Mouse (Mus musculus) intestine, postnatal 0 days (tissue): Measurements from ENCODE around the gene Negr1. TPM values are rescaled to one million over a fixed set of nuclear protein-coding genes. Genes with fewer than 3 reads are reported as not detected.

ENCODE experiments used
- ATAC-seq: fragments of 200-750 bp; cut with Nextera tagmentation; 2 replicates; pipeline ENCODE4 v1.8.0; 2017; ENCODE audit warnings: mild to moderate bottlenecking, moderate TSS enrichment, moderate library complexity
- H3K27ac ChIP-seq: fragments of 300-500 bp; sonication (generic); 2 replicates; pipeline ENCODE4 v1.5.1; 2014; ENCODE audit warnings: mild to moderate bottlenecking, low read depth, low read length, moderate library complexity
- H3K27me3 ChIP-seq: fragments of 300-500 bp; sonication (generic); replicated peaks from 2 replicates; pipeline ENCODE4 v1.6.1; 2014; ENCODE audit warnings: low read length, mixed read lengths; ENCODE audit not compliant: control insufficient read depth, insufficient read depth
- H3K36me3 ChIP-seq: fragments of 300-500 bp; sonication (generic); 2 replicates; pipeline ENCODE4 v1.6.1; 2014; ENCODE audit warnings: mild to moderate bottlenecking, moderate library complexity; ENCODE audit not compliant: control insufficient read depth, insufficient read depth
- H3K4me1 ChIP-seq: fragments of 300-500 bp; sonication (generic); replicated peaks from 2 replicates; pipeline ENCODE4 v1.6.1; 2014; ENCODE audit warnings: antibody characterized with exemption, low read length, mixed read lengths; ENCODE audit not compliant: control insufficient read depth, insufficient read depth
- H3K4me2 ChIP-seq: fragments of 300-500 bp; sonication (generic); replicated peaks from 2 replicates; pipeline ENCODE4 v1.6.1; 2014; ENCODE audit warnings: low read depth, mild to moderate bottlenecking, moderate library complexity
- H3K4me3 ChIP-seq: fragments of 300-500 bp; sonication (generic); 2 replicates; pipeline ENCODE4 v1.5.1; 2014; ENCODE audit warnings: low read depth, low read length
- H3K9ac ChIP-seq: fragments of 300-500 bp; sonication (generic); 2 replicates; pipeline ENCODE4 v1.6.1; 2014; ENCODE audit warnings: mild to moderate bottlenecking, low read depth, low read length
- H3K9me3 ChIP-seq: fragments of 300-500 bp; sonication (generic); 2 replicates; pipeline ENCODE4 v1.6.1; 2016; ENCODE audit warnings: mixed run types; ENCODE audit not compliant: control insufficient read depth
- CTCF ChIP-seq: sonication (generic); IDR thresholded peaks from 2 replicates; pipeline ENCODE4 v1.5.1; 2016; ENCODE audit warnings: low read depth, mild to moderate bottlenecking, control low read depth, antibody characterized with exemption, moderate library complexity
- WGBS: fragments of 180-500 bp; shearing (Covaris S2); extraction: QIAGEN DNeasy Blood & Tissue Kit; methylation state at CpG from one replicate; pipeline ENCODE4 v1.1.7; 2014; 5-methylcytosine and 5-hydroxymethylcytosine counted together
- polyA plus RNA-seq: library from polyadenylated mRNA; unstranded; fragments of >200 nt; fragmentation: Nextera tagmentation; extraction: Ambion mirVana; gene quantifications from 2 replicates; pipeline ENCODE4 v1.2.1, GENCODE M21; 2015

Negr1 gene
- polyA plus RNA-seq, 1 experiment from 2014 or later: 2.0 TPM

GRCm38 (mm10) chr3:157154902-157155301, 593.3 kb downstream of the Negr1 start:
- Histone ChIP-seq H3K9ac (no peak overlapping the region), H3K27ac (no peak overlapping the region), H3K4me2 (no peak overlapping the region), H3K4me3 (no peak overlapping the region), H3K36me3 (no peaks in the 10 kb centered on the region), H3K27me3 (no peaks in the 10 kb centered on the region), H3K4me1 (no peaks in the 10 kb centered on the region), H3K9me3 (no peaks in the 10 kb centered on the region)
- TF ChIP-seq CTCF: no peak
- WGBS: 85% methylated on average over 3 of the region's 3 CpGs
- no peak for ATAC-seq

- Histone ChIP-seq H3K4me3 (no peak overlapping the region), H3K36me3 (no peaks in the 10 kb centered on the region), H3K27ac (no peak overlapping the region), H3K4me2 (no peak overlapping the region), H3K9ac (no peak overlapping the region), H3K9me3 (no peaks in the 10 kb centered on the region), H3K27me3 (no peaks in the 10 kb centered on the region), H3K4me1 (no peaks in the 10 kb centered on the region)
- no peak for TF ChIP-seq CTCF
- no peak for ATAC-seq
Measured at GRCm38 (mm10) chr3:157155513-157155912, 593.9 kb downstream of the Negr1 start.

GRCm38 (mm10) chr3:157164840-157165595, 603.4 kb downstream of the Negr1 start:
- Histone ChIP-seq H3K4me3 (no peak overlapping the region), H3K4me1 (no peaks in the 10 kb centered on the region), H3K36me3 (no peaks in the 10 kb centered on the region), H3K9ac (no peak overlapping the region), H3K27me3 (no peaks in the 10 kb centered on the region), H3K27ac (no peak overlapping the region), H3K4me2 (no peak overlapping the region), H3K9me3 (no peaks in the 10 kb centered on the region)
- no peak for ATAC-seq
- no peak for TF ChIP-seq CTCF
- 95% methylated on average over 3 of the region's 3 CpGs for WGBS

- Histone ChIP-seq H3K4me3 (no peak overlapping the region), H3K9me3 (no peaks in the 10 kb centered on the region), H3K4me2 (no peak overlapping the region), H3K9ac (no peak overlapping the region), H3K4me1 (no peaks in the 10 kb centered on the region), H3K27ac (no peak overlapping the region), H3K27me3 (no peaks in the 10 kb centered on the region), H3K36me3 (no peaks in the 10 kb centered on the region)
- TF ChIP-seq CTCF: no peak
- 78% methylated on average over 2 of the region's 2 CpGs for WGBS
- no peak for ATAC-seq
Measured at GRCm38 (mm10) chr3:157181975-157182374, 620.4 kb downstream of the Negr1 start.

- WGBS: 58% methylated on average over 8 of the region's 8 CpGs
- H3K4me2 ChIP-seq: no peak overlapping the region
Measured at GRCm38 (mm10) chr3:157188939-157189725, 627.5 kb downstream of the Negr1 start.

GRCm38 (mm10) chr3:157189834-157190233, 628.2 kb downstream of the Negr1 start:
- no peak overlapping the region for H3K9ac ChIP-seq
- no peak overlapping the region for H3K4me3 ChIP-seq
- WGBS: 83% methylated on average over 4 of the region's 4 CpGs
- no peak for ATAC-seq
- no peak for TF ChIP-seq CTCF
- H3K27me3 ChIP-seq: no peaks in the 10 kb centered on the region
- no peak overlapping the region for H3K4me2 ChIP-seq
- H3K4me1 ChIP-seq: no peaks in the 10 kb centered on the region
- H3K27ac ChIP-seq: no peak overlapping the region
- H3K9me3 ChIP-seq: no peaks in the 10 kb centered on the region
- H3K36me3 ChIP-seq: no peaks in the 10 kb centered on the region

More at GRCm38 (mm10) chr3:157188939-157189725, 627.5 kb downstream of the Negr1 start:
- ATAC-seq: no peak
- H3K9me3 ChIP-seq: no peaks in the 10 kb centered on the region
- no peaks in the 10 kb centered on the region for H3K4me1 ChIP-seq
- H3K27ac ChIP-seq: no peak overlapping the region
- no peak overlapping the region for H3K9ac ChIP-seq
- no peak for TF ChIP-seq CTCF
- no peak overlapping the region for H3K4me3 ChIP-seq
- H3K36me3 ChIP-seq: no peaks in the 10 kb centered on the region
- no peaks in the 10 kb centered on the region for H3K27me3 ChIP-seq
